Mouse (Mus musculus): ENCODE data around the gene Lrrc43. TPM values are rescaled to one million over a fixed set of nuclear protein-coding genes. Genes with fewer than 3 reads are reported as not detected.
A peak's percentile ranks its signal among the peaks of the same experiment; 100 is the strongest.
"Not testable (repeated sequence)": the region's sequence is repeated elsewhere in the genome, so short reads cannot be mapped to it uniquely, and the experiment has no call there.

Lrrc43 gene
- polyA plus RNA-seq, 1 experiment from 2014 or later = 0.48 TPM

DNA sequence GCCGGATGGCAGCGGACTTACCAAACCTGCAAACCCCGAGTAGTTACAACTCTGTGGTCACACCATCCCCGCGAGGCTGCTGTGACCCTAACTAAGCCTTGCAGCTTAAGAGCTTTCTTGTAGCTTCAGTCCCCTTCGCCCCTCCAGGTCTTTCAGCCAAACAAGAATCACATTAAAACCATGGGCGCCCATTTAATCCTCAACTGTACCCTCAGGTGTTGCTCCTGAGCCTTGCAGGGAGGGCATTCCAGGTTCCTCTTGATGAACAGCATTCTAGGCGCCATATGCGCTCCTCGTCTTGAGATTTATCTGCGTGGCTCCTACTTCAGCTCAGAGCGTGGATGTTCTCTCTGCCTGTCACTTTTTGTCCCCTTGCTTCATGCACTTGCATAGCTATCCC lies 19.8 kb downstream of the Lrrc43 start:
- WGBS = 6% methylated on average over 12 of the region's 12 CpGs
- ATAC-seq (no peak), DNase-seq (ENCODE audit: low spot score) (peak; percentile 21)
- Histone ChIP-seq H3K9ac (ENCODE audit: low read length) (peak overlapping the region; percentile 68), H3K4me2 (ENCODE audit: low read length) (peak overlapping the region; percentile 81), H3K27me3 (replicated peaks; ENCODE audit: control insufficient read depth, insufficient read depth, low read length) (no peaks in the 10 kb centered on the region), H3K27ac (ENCODE audit: low read depth, low read length) (no peak overlapping the region), H3K4me3 (ENCODE audit: low read depth, low read length) (peak overlapping the region; percentile 56), H3K4me1 (ENCODE audit: control insufficient read depth, insufficient read depth, low read length) (peaks cover 4% of the 10 kb centered on the region), H3K36me3 (ENCODE audit: control insufficient read depth, insufficient read depth, low read length) (peaks cover 22% of the 10 kb centered on the region), H3K9me3 (replicated peaks; ENCODE audit: control insufficient read depth, low read length) (no peaks in the 10 kb centered on the region)

DNA sequence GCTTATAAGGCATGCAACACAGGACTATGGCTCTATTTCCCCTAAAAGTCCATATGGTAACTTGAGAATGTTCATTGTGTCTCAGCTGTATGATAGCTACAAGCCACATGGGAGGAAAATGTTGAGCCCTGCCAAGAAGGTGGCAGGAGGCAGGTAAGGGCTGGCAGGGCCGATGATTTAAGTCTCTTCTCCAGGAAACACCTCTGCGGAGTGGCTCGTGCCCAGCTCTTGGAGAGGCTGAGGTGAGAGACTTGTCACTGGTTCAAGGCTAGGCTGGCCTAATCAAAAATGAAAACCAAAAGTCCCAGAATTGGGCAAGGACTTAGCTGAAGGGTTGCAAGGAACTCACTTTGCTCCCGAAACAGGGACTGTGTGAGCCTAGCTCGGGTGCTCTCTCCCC lies 21.1 kb downstream of the Lrrc43 start, which contains the start of gene B3gnt4:
Gene B3gnt4 (plus strand): TSS at position 301 of the 400 bp plus-strand sequence.
- Histone ChIP-seq H3K36me3 (ENCODE audit: control insufficient read depth, insufficient read depth, low read length) (peaks cover 34% of the 10 kb centered on the region), H3K4me1 (ENCODE audit: control insufficient read depth, insufficient read depth, low read length) (peaks cover 4% of the 10 kb centered on the region), H3K27ac (ENCODE audit: low read depth, low read length) (no peak within 1 kb of the TSS), H3K27me3 (replicated peaks; ENCODE audit: control insufficient read depth, insufficient read depth, low read length) (no peaks in the 10 kb centered on the region), H3K4me3 (ENCODE audit: low read depth, low read length) (no peak within 1 kb of the TSS), H3K9me3 (replicated peaks; ENCODE audit: control insufficient read depth, low read length) (no peaks in the 10 kb centered on the region), H3K9ac (ENCODE audit: low read length) (no peak within 1 kb of the TSS), H3K4me2 (ENCODE audit: low read length) (peak within 1 kb of the TSS; percentile 81; the same call in 1 of the 2 replicates)
- 90% methylated on average over 5 of the region's 5 CpGs for WGBS
- ATAC-seq (no peak), DNase-seq (ENCODE audit: low spot score) (no peak)

DNA sequence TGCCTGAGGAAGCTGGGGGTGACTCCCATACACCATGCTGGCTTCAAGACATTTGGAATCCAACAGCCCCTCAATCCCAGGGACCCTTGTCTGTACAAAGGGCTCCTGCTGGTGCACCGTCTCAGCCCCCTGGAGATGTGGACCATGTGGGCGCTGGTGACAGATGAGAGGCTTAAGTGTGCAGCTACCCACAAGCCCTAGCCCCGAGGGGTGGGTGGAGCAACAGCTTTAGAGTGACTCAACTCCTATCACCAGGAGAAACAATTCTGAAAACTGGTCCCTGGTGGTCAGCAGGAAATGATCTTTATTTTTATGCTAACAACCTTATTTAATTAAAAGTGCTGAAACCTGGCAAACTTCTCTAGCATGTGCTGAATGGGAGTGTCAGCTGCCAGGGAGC lies 22.3 kb downstream of the Lrrc43 start:
- H3K27ac ChIP-seq (ENCODE audit: low read depth, low read length); ATAC-seq; H3K4me3 ChIP-seq (ENCODE audit: low read depth, low read length); H3K4me1 ChIP-seq (ENCODE audit: control insufficient read depth, insufficient read depth, low read length); H3K9me3 ChIP-seq (replicated peaks; ENCODE audit: control insufficient read depth, low read length); H3K27me3 ChIP-seq (replicated peaks; ENCODE audit: control insufficient read depth, insufficient read depth, low read length); DNase-seq (ENCODE audit: low spot score); H3K4me2 ChIP-seq (ENCODE audit: low read length); H3K9ac ChIP-seq (ENCODE audit: low read length): not testable (repeated sequence)
- peaks cover 46% of the 10 kb centered on the region for H3K36me3 ChIP-seq (ENCODE audit: control insufficient read depth, insufficient read depth, low read length)
- 70% methylated on average over 3 of the region's 3 CpGs for WGBS

DNA sequence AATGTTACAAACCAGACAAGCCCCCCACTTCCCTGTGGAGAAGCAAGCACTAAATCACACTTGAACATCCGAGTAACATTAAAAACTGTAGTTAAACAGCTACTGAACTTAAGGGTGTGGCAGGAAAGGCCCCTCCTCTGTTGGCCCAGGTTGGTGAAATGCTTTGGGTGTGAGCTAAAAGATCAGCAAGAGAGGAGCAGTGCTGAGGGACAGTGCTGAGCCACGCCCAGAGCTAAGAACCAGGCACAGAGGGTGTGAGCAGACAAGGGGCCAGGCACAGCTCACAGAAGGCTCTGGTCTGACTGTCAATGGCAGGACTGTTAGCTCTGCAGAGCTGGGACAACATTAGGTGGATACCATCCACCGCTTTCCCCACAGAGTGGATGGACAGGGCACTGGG lies 23.0 kb downstream of the Lrrc43 start:
- 80% methylated on average over 3 of the region's 3 CpGs for WGBS
- peaks cover 53% of the 10 kb centered on the region for H3K36me3 ChIP-seq (ENCODE audit: control insufficient read depth, insufficient read depth, low read length)
- H3K9me3 ChIP-seq (replicated peaks; ENCODE audit: control insufficient read depth, low read length) = no peaks in the 10 kb centered on the region
- H3K9ac ChIP-seq (ENCODE audit: low read length) = no peak overlapping the region
- no peak overlapping the region for H3K4me3 ChIP-seq (ENCODE audit: low read depth, low read length)
- no peaks in the 10 kb centered on the region for H3K27me3 ChIP-seq (replicated peaks; ENCODE audit: control insufficient read depth, insufficient read depth, low read length)
- peaks cover 4% of the 10 kb centered on the region for H3K4me1 ChIP-seq (ENCODE audit: control insufficient read depth, insufficient read depth, low read length)
- H3K4me2 ChIP-seq (ENCODE audit: low read length) = no peak overlapping the region
- DNase-seq (ENCODE audit: low spot score) (no peak), ATAC-seq (no peak)
- no peak overlapping the region for H3K27ac ChIP-seq (ENCODE audit: low read depth, low read length)

DNA sequence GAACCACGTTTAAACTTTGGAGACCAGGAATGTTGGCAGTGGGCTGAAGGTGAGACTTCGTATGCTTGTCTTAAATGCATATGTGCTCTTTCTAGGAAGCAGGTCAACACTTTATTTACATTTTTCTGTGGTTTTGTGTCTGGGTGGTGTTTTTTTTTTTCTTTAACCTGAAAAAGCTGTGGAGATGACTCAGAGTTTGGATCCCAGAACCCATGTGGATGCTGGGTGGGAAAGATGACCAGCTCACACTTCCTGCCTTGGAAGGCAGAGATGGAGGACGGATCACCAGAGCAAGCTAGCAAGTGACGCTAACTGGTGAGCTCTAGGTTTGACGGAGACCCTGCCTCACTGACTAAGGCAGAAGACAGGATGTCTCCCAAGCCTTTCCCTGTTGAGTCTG lies 25.8 kb downstream of the Lrrc43 start:
- WGBS = 94% methylated on average over 5 of the region's 5 CpGs
- no peaks in the 10 kb centered on the region for H3K4me1 ChIP-seq (ENCODE audit: control insufficient read depth, insufficient read depth, low read length)
- no peak overlapping the region for H3K4me3 ChIP-seq (ENCODE audit: low read depth, low read length)
- no peaks in the 10 kb centered on the region for H3K27me3 ChIP-seq (replicated peaks; ENCODE audit: control insufficient read depth, insufficient read depth, low read length)
- H3K27ac ChIP-seq (ENCODE audit: low read depth, low read length) = no peak overlapping the region
- H3K9ac ChIP-seq (ENCODE audit: low read length) = no peak overlapping the region
- no peak overlapping the region for H3K4me2 ChIP-seq (ENCODE audit: low read length)
- no peaks in the 10 kb centered on the region for H3K9me3 ChIP-seq (replicated peaks; ENCODE audit: control insufficient read depth, low read length)
- ATAC-seq (no peak), DNase-seq (ENCODE audit: low spot score) (no peak)
- peaks cover 81% of the 10 kb centered on the region for H3K36me3 ChIP-seq (ENCODE audit: control insufficient read depth, insufficient read depth, low read length)

DNA sequence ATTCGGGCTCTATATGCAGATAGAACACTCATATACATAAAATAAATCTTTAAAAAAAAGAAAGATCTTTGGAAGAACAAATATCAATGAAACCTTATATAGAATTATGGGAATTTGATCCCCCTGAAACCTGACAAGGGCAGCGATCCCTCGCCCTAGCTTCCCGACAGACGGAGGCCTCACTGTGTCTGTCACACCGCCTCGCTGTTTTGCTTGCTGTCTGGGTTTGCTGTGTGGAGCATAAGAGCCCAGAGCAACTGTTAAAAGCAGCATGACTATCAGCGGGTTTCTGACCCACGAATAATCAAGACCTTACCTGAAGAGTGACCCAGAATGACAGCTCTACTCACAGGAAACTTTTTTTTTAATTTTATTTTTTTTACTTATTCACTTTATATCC lies 31.6 kb downstream of the Lrrc43 start:
- Histone ChIP-seq H3K4me1 (ENCODE audit: control insufficient read depth, insufficient read depth, low read length) (peaks cover 10% of the 10 kb centered on the region), H3K36me3 (ENCODE audit: control insufficient read depth, insufficient read depth, low read length) (peaks cover 45% of the 10 kb centered on the region), H3K9me3 (replicated peaks; ENCODE audit: control insufficient read depth, low read length) (no peaks in the 10 kb centered on the region), H3K4me3 (ENCODE audit: low read depth, low read length) (no peak overlapping the region), H3K4me2 (ENCODE audit: low read length) (no peak overlapping the region), H3K27ac (ENCODE audit: low read depth, low read length) (no peak overlapping the region), H3K9ac (ENCODE audit: low read length) (no peak overlapping the region), H3K27me3 (replicated peaks; ENCODE audit: control insufficient read depth, insufficient read depth, low read length) (no peaks in the 10 kb centered on the region)
- DNase-seq (ENCODE audit: low spot score) = no peak
- no peak for ATAC-seq
- 88% methylated on average over 9 of the region's 9 CpGs for WGBS

DNA sequence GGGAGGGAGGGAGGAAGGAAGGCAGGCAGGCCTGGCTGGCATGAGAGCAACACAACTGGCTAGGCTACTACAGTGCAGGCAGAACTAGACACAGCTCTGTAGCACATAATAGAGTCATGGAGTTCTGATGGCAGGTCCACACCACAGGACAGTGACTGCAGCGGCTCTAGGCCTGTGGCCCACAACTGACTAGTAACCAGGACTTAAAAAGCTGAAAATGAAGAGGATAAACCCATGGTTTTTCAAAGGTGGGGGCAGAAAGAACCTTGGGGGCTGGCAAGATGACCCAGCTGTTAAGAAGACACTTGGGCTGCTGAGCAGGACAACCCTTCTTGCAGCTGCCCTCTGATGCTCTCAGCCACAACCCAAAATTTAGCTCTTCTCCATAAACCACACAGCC lies 32.5 kb downstream of the Lrrc43 start:
- no peak for DNase-seq (ENCODE audit: low spot score)
- Histone ChIP-seq H3K36me3 (ENCODE audit: control insufficient read depth, insufficient read depth, low read length) (peaks cover 36% of the 10 kb centered on the region), H3K4me3 (ENCODE audit: low read depth, low read length) (no peak overlapping the region), H3K9ac (ENCODE audit: low read length) (no peak overlapping the region), H3K4me1 (ENCODE audit: control insufficient read depth, insufficient read depth, low read length) (peaks cover 10% of the 10 kb centered on the region), H3K9me3 (replicated peaks; ENCODE audit: control insufficient read depth, low read length) (no peaks in the 10 kb centered on the region), H3K4me2 (ENCODE audit: low read length) (no peak overlapping the region), H3K27ac (ENCODE audit: low read depth, low read length) (no peak overlapping the region), H3K27me3 (replicated peaks; ENCODE audit: control insufficient read depth, insufficient read depth, low read length) (no peaks in the 10 kb centered on the region)
- no peak for ATAC-seq
- 81% methylated on average over 1 of the region's 1 CpGs for WGBS

DNA sequence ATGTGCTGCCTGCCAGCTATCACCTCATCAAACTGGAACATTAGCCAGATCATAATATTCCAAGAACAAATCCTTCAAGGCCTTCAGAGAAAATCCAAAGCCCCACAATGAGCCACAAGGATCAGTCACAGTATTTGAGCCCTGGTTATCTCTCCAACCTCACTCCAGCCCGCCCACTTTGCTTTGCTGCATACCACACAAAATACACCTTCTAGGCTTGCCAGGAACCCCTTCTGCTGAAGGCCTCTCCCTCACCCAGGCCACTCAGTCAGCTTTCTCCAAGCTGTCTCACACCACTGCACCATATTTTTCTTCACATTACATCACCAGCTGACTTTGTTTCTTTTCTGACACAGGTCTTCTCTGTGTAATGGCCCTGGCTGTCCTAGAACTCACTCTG lies 33.1 kb downstream of the Lrrc43 start:
- WGBS = 95% methylated on average over 1 of the region's 1 CpGs
- Histone ChIP-seq H3K27me3 (replicated peaks; ENCODE audit: control insufficient read depth, insufficient read depth, low read length) (no peaks in the 10 kb centered on the region), H3K4me2 (ENCODE audit: low read length) (no peak overlapping the region), H3K27ac (ENCODE audit: low read depth, low read length) (no peak overlapping the region), H3K9ac (ENCODE audit: low read length) (no peak overlapping the region), H3K4me1 (ENCODE audit: control insufficient read depth, insufficient read depth, low read length) (peaks cover 10% of the 10 kb centered on the region), H3K4me3 (ENCODE audit: low read depth, low read length) (no peak overlapping the region), H3K9me3 (replicated peaks; ENCODE audit: control insufficient read depth, low read length) (no peaks in the 10 kb centered on the region), H3K36me3 (ENCODE audit: control insufficient read depth, insufficient read depth, low read length) (peaks cover 33% of the 10 kb centered on the region)
- ATAC-seq (no peak), DNase-seq (ENCODE audit: low spot score) (no peak)

DNA sequence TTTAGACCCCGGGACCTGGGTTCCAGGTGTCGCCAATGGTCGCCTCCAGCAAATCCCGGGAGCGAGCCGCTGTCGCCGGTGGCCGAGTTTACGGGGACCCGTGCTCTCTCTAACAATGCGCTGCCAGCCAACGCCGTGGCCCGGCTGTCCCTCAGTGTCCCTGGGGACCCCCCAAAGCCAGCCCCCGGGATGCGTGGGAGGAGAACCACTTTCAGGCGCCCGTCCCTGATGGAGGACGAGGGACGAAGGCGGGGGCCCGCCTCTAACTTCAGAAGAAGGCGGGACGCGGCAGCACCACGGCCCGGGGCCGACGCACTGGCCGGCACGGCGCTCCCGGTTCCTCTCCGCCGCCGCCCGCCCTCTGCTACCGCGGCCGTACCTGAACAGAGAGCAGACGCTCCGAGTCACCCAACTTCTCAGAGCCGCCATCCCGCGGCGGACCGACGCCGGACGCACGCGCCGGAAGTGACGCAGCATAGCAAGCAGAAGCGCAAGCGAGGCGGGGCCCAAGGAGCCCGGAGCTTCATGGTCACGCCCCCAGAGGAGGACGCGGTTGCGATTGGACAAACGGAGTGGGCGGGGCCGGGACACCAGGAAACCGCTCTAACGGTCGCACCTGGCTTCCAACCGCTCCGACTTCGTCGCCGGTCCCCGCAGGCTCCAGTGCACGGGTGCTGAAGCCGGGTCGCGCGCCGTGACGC lies 34.7 kb downstream of the Lrrc43 start, which contains the start of gene Diablo:
Gene Diablo (minus strand): TSS at position 485 of the 701 bp plus-strand sequence.
- ATAC-seq (peak; percentile 99), DNase-seq (ENCODE audit: low spot score) (peak; percentile 100)
- H3K27me3 ChIP-seq (replicated peaks; ENCODE audit: control insufficient read depth, insufficient read depth, low read length) = no peaks in the 10 kb centered on the region
- peak within 1 kb of the TSS; percentile 79 for H3K9ac ChIP-seq (ENCODE audit: low read length)
- no peaks in the 10 kb centered on the region for H3K9me3 ChIP-seq (replicated peaks; ENCODE audit: control insufficient read depth, low read length)
- peak within 1 kb of the TSS; percentile 65 for H3K27ac ChIP-seq (ENCODE audit: low read depth, low read length)
- peaks cover 29% of the 10 kb centered on the region for H3K36me3 ChIP-seq (ENCODE audit: control insufficient read depth, insufficient read depth, low read length)
- H3K4me1 ChIP-seq (ENCODE audit: control insufficient read depth, insufficient read depth, low read length) = peaks cover 10% of the 10 kb centered on the region
- H3K4me2 ChIP-seq (ENCODE audit: low read length) = peak within 1 kb of the TSS; percentile 93
- peak within 1 kb of the TSS; percentile 90 for H3K4me3 ChIP-seq (ENCODE audit: low read depth, low read length)
- under 1% methylated on average over 72 of the region's 82 CpGs for WGBS
